17 mouse cellular contexts compared by ENCODE assay signal in the genomic region with DNA sequence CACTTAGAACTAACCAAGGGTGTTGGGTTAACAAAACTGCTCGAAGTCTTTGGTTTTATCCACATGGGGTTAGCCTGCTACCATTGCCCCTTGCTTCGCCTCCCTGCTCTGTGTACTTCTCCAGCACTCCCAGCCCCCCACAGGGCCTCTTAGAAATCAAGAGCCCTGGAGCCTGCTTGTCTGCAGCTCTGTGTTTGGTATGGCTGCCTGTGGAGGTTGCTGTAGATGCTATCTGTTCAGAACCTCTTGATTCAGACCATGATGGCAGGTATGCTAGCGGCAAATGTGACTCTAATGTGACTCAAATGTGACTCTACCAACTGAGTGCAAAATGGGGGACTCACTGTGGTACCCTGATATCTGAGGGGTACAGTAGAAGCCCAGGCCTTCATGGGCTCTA. TPM values are rescaled to one million over a fixed set of nuclear protein-coding genes. Genes with fewer than 3 reads are reported as not detected.
DNase-seq lines count a peak whose midpoint lies in the region; ATAC-seq lines count a peak whose summit lies in the region.
"Had no signal": no experiment of that assay in that cellular context is flagged by ENCODE, and none has a peak within 500 bp of the region (broad histone marks: within the 10 kb centered on the region; RNA-seq: fewer than 3 reads in every experiment).

No protein-coding gene starts in this region.

- no peak for ATAC-seq in hindbrain, embryonic 14.5 days (ENCODE audit: low FRiP score)
- ATAC-seq in intestine, embryonic 16.5 days = no peak
- ATAC-seq: midbrain, embryonic 16.5 days had no signal

- WGBS in hindbrain, embryonic 10.5 days = 54% methylated on average over 3 of the region's 3 CpGs
- 63% methylated on average over 3 of the region's 3 CpGs for WGBS in hindbrain, embryonic 14.5 days
- 65% methylated on average over 3 of the region's 3 CpGs for WGBS in intestine, embryonic 16.5 days

- intact Hi-C loops in heart, postnatal 14 days (cut with DNase I) = no loop called here

- H3K27me3 ChIP-seq in hindbrain, embryonic 10.5 days (ENCODE audit: insufficient read depth, poor library complexity, severe bottlenecking) = no peaks in the 10 kb centered on the region
- H3K27me3 ChIP-seq in hindbrain, embryonic 14.5 days (ENCODE audit: control insufficient read depth, insufficient read depth, low read length) = no peaks in the 10 kb centered on the region
- no peaks in the 10 kb centered on the region for H3K27me3 ChIP-seq in intestine, embryonic 16.5 days (replicated peaks; ENCODE audit: control insufficient read depth, insufficient read depth, low read length)
- H3K27me3 ChIP-seq: embryonic facial prominence, embryonic 15.5 days; hindbrain, embryonic 12.5 days; liver, embryonic 15.5 days; stomach, embryonic 15.5 days had no signal

- DNase-seq in heart, adult 11 months = peak; percentile 85
- DNase-seq in heart, postnatal 14 days = no peak
- DNase-seq in hindbrain, embryonic 10.5 days (ENCODE audit: low spot score) = no peak
- DNase-seq in hindbrain, embryonic 14.5 days (ENCODE audit: low spot score) = no peak
- DNase-seq in ZHBTc4 (ENCODE audit: low read depth, low spot score) = peak; percentile 12
- no peak for DNase-seq in ovary, postnatal 36 days (ENCODE audit: low spot score)
- no peak for DNase-seq in cerebellum, postnatal 10 days
- DNase-seq: adrenal gland, adult 8-10 months; cerebellum, postnatal 14 days; gastrocnemius, postnatal 14 days; kidney, adult 2 months had no signal

- no peak overlapping the region for H3K9ac ChIP-seq in hindbrain, embryonic 14.5 days
- H3K9ac ChIP-seq in intestine, embryonic 16.5 days (ENCODE audit: low read depth, low read length) = 0 out of 2 replicates have a peak overlapping the region, but pooled peaks have one; percentile 17
- H3K9ac ChIP-seq: embryonic facial prominence, embryonic 15.5 days; hindbrain, embryonic 12.5 days; liver, embryonic 15.5 days; stomach, embryonic 15.5 days had no signal

- H3K9me3 ChIP-seq in hindbrain, embryonic 10.5 days = no peaks in the 10 kb centered on the region
- H3K9me3 ChIP-seq in hindbrain, embryonic 14.5 days (ENCODE audit: control insufficient read depth, low read length) = no peaks in the 10 kb centered on the region
- no peaks in the 10 kb centered on the region for H3K9me3 ChIP-seq in intestine, embryonic 16.5 days (ENCODE audit: control insufficient read depth, low read length)
- H3K9me3 ChIP-seq: embryonic facial prominence, embryonic 15.5 days; hindbrain, embryonic 12.5 days; liver, embryonic 15.5 days; stomach, embryonic 15.5 days had no signal

- H3K4me2 ChIP-seq in hindbrain, embryonic 14.5 days (replicated peaks) = no peak overlapping the region
- H3K4me2 ChIP-seq in intestine, embryonic 16.5 days (ENCODE audit: low read depth, low read length) = no peak overlapping the region
- H3K4me2 ChIP-seq: embryonic facial prominence, embryonic 15.5 days; hindbrain, embryonic 12.5 days; stomach, embryonic 15.5 days had no signal

- peaks cover 41% of the 10 kb centered on the region for H3K4me1 ChIP-seq in hindbrain, embryonic 10.5 days (replicated peaks)
- H3K4me1 ChIP-seq in hindbrain, embryonic 14.5 days (replicated peaks; ENCODE audit: control insufficient read depth, insufficient read depth, low read length) = peaks cover 19% of the 10 kb centered on the region
- H3K4me1 ChIP-seq in intestine, embryonic 16.5 days (ENCODE audit: control insufficient read depth, insufficient read depth, low read length) = peaks cover 30% of the 10 kb centered on the region

- H3K36me3 ChIP-seq in hindbrain, embryonic 10.5 days = no peaks in the 10 kb centered on the region
- H3K36me3 ChIP-seq in hindbrain, embryonic 14.5 days (replicated peaks; ENCODE audit: control insufficient read depth, insufficient read depth) = no peaks in the 10 kb centered on the region
- H3K36me3 ChIP-seq in intestine, embryonic 16.5 days (ENCODE audit: control insufficient read depth, insufficient read depth, low read length) = no peaks in the 10 kb centered on the region
- H3K36me3 ChIP-seq: embryonic facial prominence, embryonic 15.5 days; hindbrain, embryonic 12.5 days; liver, embryonic 15.5 days; stomach, embryonic 15.5 days had no signal

- H3K4me3 ChIP-seq in hindbrain, embryonic 10.5 days = no peak overlapping the region
- no peak overlapping the region for H3K4me3 ChIP-seq in hindbrain, embryonic 14.5 days (replicated peaks; ENCODE audit: low read length)
- H3K4me3 ChIP-seq in intestine, embryonic 16.5 days (ENCODE audit: low read length) = no peak overlapping the region
- H3K4me3 ChIP-seq: embryonic facial prominence, embryonic 15.5 days; hindbrain, embryonic 12.5 days; liver, embryonic 15.5 days; stomach, embryonic 15.5 days had no signal

- H3K27ac ChIP-seq in hindbrain, embryonic 10.5 days = peak overlapping the region; percentile 54; the same call in 1 of the 2 replicates
- H3K27ac ChIP-seq in hindbrain, embryonic 14.5 days = no peak overlapping the region
- H3K27ac ChIP-seq in intestine, embryonic 16.5 days (ENCODE audit: low read length) = peak overlapping the region; percentile 77
- H3K27ac ChIP-seq: embryonic facial prominence, embryonic 15.5 days; hindbrain, embryonic 12.5 days; stomach, embryonic 15.5 days had no signal

RNA-seq across cellular contexts. Expression of gene Numb, which starts 2.6 kb away (rescaled TPM):
- total RNA-seq in heart, postnatal 14 days (2021) = 10 to 100 TPM; 37.2 to 38.0 TPM
- 27.8 and 39.1 TPM in 2 replicates for polyA plus RNA-seq in hindbrain, embryonic 10.5 days (2016; fragmentation: Nextera tagmentation; extraction: Ambion mirVana)
- 16.0 and 17.7 TPM in 2 replicates for polyA plus RNA-seq in hindbrain, embryonic 14.5 days (2014; fragmentation: Nextera tagmentation; extraction: Ambion mirVana)
- polyA plus RNA-seq in intestine, embryonic 16.5 days (2015; fragmentation: Nextera tagmentation; extraction: Ambion mirVana) = 35.7 and 36.1 TPM in 2 replicates

RNA-seq across cellular contexts. Expression of gene Riox1, which starts 26.1 kb away (rescaled TPM):
- total RNA-seq in heart, postnatal 14 days (2021) = 1 to 10 TPM; 5.0 to 5.9 TPM
- 16.8 and 17.6 TPM in 2 replicates for polyA plus RNA-seq in hindbrain, embryonic 10.5 days (2016; fragmentation: Nextera tagmentation; extraction: Ambion mirVana)
- 12.4 and 15.0 TPM in 2 replicates for polyA plus RNA-seq in hindbrain, embryonic 14.5 days (2014; fragmentation: Nextera tagmentation; extraction: Ambion mirVana)
- polyA plus RNA-seq in intestine, embryonic 16.5 days (2015; fragmentation: Nextera tagmentation; extraction: Ambion mirVana) = 10.2 and 11.7 TPM in 2 replicates

Comparison
In these comparisons a context has a peak if more than half of its experiments do, and no peak if none do; other contexts are left out.
1. DNase-seq: peak in heart, adult 11 months (single experiment) and ZHBTc4 (single experiment); none in heart, postnatal 14 days (0 of 2), hindbrain, embryonic 10.5 days (single experiment), hindbrain, embryonic 14.5 days (single experiment), ovary, postnatal 36 days (single experiment) and cerebellum, postnatal 10 days (0 of 2).